Mouse (Mus musculus) embryonic stem cell, embryonic (primary cell): ENCODE measurements around the gene Dgcr2.

Experiments
- CTCF ChIA-PET, 4 experiments: fragments of 300-600 bp in 2 of 4; fragments of 350-600 bp in 2 of 4; sonication (Branson Sonifier 250); formaldehyde crosslinking; loops; one replicate each; lab custom pipeline; 2022; ENCODE audit warnings: inconsistent platforms in 2 of 4; lab: Charles Lee
- POLR2A ChIA-PET, 4 experiments: fragments of 300-600 bp in 2 of 4; fragments of 350-600 bp in 2 of 4; sonication (Branson Sonifier 250); formaldehyde crosslinking; loops; one replicate each; lab custom pipeline; 2022; ENCODE audit warnings: antibody characterized with exemption in 4 of 4, inconsistent platforms in 1 of 4; lab: Charles Lee

Dgcr2 gene

GRCm38 (mm10) chr16:17799584-17799983 lies 98.8 kb downstream of the Dgcr2 start:
- ChIA-PET POLR2A (interaction anchor here in 3 of 4 experiments (0.6 to 5.0 kb wide), 5 partner anchors 8 to 1973 kb away, joined by 4 to 33 read pairs (median 13); no protein-coding TSS in a partner anchor), CTCF (interaction anchor here in 1 of 4 experiments (1.5 kb wide), 1 partner anchor 15 kb away, joined by 5 read pairs; no protein-coding TSS in a partner anchor)

DNA sequence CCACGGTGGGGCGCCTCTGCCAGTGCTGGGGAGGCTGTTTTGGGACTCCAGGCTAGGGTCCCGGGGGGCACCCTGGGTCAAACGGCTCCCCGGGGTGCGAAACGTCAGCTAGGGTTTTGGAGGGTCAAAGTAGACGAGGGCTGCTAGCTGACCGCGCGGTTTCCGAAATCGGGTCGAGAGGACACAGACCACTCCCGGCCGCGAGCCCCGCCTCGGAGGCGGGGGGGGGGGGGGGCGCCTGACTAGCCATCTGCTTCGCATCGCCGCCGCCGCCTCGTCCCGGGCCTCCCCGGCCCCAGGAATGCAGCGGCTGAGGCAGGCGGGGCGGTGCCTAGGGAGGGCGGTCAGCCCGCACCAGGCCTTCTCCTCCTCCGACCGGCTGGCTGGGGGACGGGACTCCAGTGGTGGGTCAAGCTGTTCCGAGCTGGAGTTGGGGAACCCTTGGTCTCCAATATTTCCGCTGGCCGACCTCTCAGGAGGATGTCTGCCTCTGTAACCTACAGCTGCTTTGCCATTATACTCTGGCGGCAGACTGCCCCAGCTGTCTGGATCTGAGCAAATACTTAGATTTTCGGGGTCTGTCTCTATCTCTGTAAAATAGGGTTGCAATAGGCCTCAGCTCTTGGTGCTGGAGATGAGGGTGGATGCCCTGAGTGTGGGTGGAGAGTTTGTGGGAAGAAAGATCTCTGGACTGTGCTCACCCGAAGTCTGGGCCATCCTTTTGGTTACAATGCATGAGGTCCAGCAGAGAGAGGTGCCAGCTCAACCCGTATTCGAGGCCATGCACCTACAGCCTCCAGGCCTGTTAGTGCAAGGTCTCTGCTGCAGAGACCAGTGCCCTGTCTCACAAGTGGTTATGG lies 99.8 kb downstream of the Dgcr2 start:
- ChIA-PET POLR2A (interaction anchor here in 3 of 4 experiments (0.7 to 5.0 kb wide), 11 partner anchors 9 to 161 kb away, joined by 3 to 33 read pairs (median 3); partner anchors contain the start of genes Klhl22 (in 2 of the 3) and Ess2 (in 1 of the 3)), CTCF (interaction anchor here in 3 of 4 experiments (0.8 to 1.6 kb wide), 7 partner anchors 14 to 140 kb away, joined by 3 to 7 read pairs (median 5); partner anchors contain the start of gene Klhl22 (in 1 of the 3))

- POLR2A ChIA-PET: interaction anchor here in 3 of 4 experiments (0.7 to 5.0 kb wide), 12 partner anchors 9 to 161 kb away, joined by 3 to 33 read pairs (median 3); partner anchors contain the start of gene Klhl22 (in 2 of the 3)
- CTCF ChIA-PET: interaction anchor here in 2 of 4 experiments (0.6 to 1.7 kb wide), 6 partner anchors 9 to 54 kb away, joined by 3 to 6 read pairs (median 4); partner anchors contain the start of gene Klhl22 (in 1 of the 2)
Observed at GRCm38 (mm10) chr16:17797812-17798311, 100.5 kb downstream of the Dgcr2 start.

DNA sequence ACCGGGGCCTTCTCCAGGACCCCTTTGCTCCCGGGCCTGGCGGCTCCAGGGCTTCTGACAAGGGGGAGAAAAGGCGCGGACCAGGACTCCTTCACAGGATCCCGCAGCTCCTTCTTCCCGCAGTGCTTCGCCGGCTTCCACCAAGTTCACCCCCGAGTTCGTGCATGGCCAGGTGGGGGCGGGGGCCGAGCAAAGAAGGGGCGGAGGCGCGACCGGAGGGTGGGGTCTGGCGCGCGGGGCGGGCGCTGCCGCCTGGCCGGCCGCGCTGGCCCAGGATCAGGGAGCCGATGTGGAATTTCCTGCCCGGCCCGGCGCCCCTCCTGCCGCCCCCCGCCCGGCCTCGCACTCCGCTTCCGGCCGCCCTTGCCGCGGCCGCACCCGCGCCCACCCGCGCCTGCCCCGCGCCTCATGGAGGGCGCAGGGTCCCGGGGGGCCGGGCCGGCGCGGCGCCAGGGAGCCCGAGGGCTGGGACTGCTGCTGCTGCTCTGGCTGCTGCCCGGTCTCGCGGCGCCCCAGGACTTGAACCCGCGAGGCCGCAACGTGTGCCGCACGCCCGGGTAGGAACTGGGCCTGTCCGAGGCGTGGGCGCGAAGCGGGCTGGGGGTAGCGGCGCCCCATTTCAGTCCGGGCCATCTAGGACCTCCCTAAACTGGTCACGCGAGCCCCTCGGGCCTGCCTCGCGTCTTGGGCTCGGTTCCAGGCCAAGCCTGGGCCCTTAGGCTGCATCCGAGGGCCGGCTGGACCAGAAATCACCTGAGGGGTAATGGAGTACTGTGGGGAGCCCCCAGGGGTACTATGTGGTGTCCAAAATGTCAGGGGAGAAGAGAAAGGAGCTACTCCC lies 101.2 kb downstream of the Dgcr2 start, which contains the start of gene Scarf2:
Gene Scarf2 (plus strand): TSS at position 312 of the 841 bp plus-strand sequence.
- POLR2A ChIA-PET: interaction anchor here (0.6 to 5.0 kb wide), 19 partner anchors 9 to 176 kb away, joined by 3 to 33 read pairs (median 4); partner anchors contain the start of gene Klhl22 (in 3 of the 4)
- CTCF ChIA-PET: interaction anchor here in 3 of 4 experiments (0.6 to 1.8 kb wide), 10 partner anchors 10 to 239 kb away, joined by 3 to 6 read pairs (median 4); no protein-coding TSS in a partner anchor

- POLR2A ChIA-PET: interaction anchor here (0.6 to 5.0 kb wide), 17 partner anchors 10 to 293 kb away, joined by 3 to 33 read pairs (median 3); partner anchors contain the start of gene Klhl22 (in 2 of the 4)
Observed at GRCm38 (mm10) chr16:17796519-17796918, 101.8 kb downstream of the Dgcr2 start.

DNA sequence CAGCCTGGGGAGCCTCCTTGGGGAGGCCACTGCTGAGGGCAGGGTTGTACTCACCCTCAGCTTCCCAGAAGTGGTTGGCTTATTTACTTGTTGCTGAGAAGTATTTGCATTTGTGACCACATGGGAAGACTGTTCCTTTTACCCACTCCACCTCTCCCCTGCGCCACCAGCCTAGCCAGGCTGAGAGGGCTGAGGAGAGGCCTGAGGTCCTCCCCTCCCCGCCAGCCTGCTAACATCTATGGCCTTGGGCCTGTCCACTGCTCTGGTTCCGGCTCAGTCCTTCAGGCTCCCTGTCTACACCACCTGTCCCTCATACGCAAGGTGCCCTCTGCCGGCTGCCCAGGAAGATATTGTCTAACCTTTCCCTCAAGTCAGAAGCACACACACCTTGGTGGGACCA lies 102.7 kb downstream of the Dgcr2 start:
- POLR2A ChIA-PET: interaction anchor here in 3 of 4 experiments (0.8 to 5.0 kb wide), 14 partner anchors 9 to 452 kb away, joined by 3 to 33 read pairs (median 4); partner anchors contain the start of gene Klhl22 (in 1 of the 3)
- CTCF ChIA-PET: interaction anchor here in 3 of 4 experiments (0.5 to 1.8 kb wide), 7 partner anchors 10 to 237 kb away, joined by 3 to 5 read pairs (median 4); no protein-coding TSS in a partner anchor

More at GRCm38 (mm10) chr16:17796519-17796918, 101.8 kb downstream of the Dgcr2 start:
- CTCF ChIA-PET: interaction anchor here in 3 of 4 experiments (0.5 to 1.8 kb wide), 9 partner anchors 11 to 238 kb away, joined by 3 to 5 read pairs (median 3); no protein-coding TSS in a partner anchor

- POLR2A ChIA-PET: interaction anchor here in 3 of 4 experiments (0.5 to 1.2 kb wide), 3 partner anchors 14 to 31 kb away, joined by 3 to 7 read pairs (median 3); no protein-coding TSS in a partner anchor
- CTCF ChIA-PET: interaction anchor here in 1 of 4 experiments (0.7 kb wide), 1 partner anchor 19 kb away, joined by 3 read pairs; no protein-coding TSS in a partner anchor
Observed at GRCm38 (mm10) chr16:17794047-17794446, 104.3 kb downstream of the Dgcr2 start.

DNA sequence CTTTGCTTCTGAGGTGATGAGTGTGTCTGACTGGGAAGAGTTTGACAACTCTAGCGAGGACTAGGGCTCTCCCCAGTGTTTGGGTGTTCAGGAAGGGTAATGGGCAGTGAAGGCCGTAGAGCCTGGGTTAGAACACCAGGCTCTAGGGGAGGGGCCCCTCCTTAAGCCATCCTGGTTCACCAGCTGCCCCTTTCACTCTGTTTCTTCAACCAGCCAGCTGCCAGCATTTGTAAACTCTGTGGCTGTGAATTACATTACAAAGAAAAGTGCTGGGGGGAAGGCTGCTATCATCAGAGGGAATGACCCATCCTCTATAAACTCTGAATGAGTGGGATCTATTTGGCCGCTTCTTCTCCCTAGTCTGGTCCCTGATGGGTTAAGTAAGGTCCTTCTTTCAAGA lies 105.6 kb downstream of the Dgcr2 start:
- ChIA-PET POLR2A (interaction anchor here in 1 of 4 experiments (1.0 to 2.0 kb wide), 3 partner anchors 10 to 33 kb away, joined by 5 read pairs; no protein-coding TSS in a partner anchor), CTCF (no interaction called here)
